ENCODE assay signal across 9 mouse cellular contexts in genomic region chr15:84223423-84223822, GRCm38 (mm10). TPM values are rescaled to one million over a fixed set of nuclear protein-coding genes. Genes with fewer than 3 reads are reported as not detected.
A peak's percentile ranks its signal among the peaks of the same experiment; 100 is the strongest.
DNase-seq lines count a peak whose midpoint lies in the region; ATAC-seq and TF ChIP-seq lines count a peak whose summit lies in the region.
"Had no signal": no experiment of that assay in that cellular context is flagged by ENCODE, and none has a peak within 500 bp of the region (broad histone marks: within the 10 kb centered on the region; RNA-seq: fewer than 3 reads in every experiment).

No protein-coding gene starts in this region.

- no peak overlapping the region for H3K27ac ChIP-seq in kidney, postnatal 0 days
- H3K27ac ChIP-seq: liver, embryonic 13.5 days had no signal

- 0 out of 2 replicates have a peak, but pooled peaks cover 10% of the 10 kb centered on the region for H3K4me1 ChIP-seq in kidney, postnatal 0 days (replicated peaks; ENCODE audit: insufficient read depth, low read length)

- H3K9me3 ChIP-seq in kidney, postnatal 0 days (replicated peaks; ENCODE audit: low read length), result no peaks in the 10 kb centered on the region
- H3K9me3 ChIP-seq: liver, embryonic 13.5 days had no signal

- H3K9ac ChIP-seq in kidney, postnatal 0 days (ENCODE audit: low read depth, low read length), result no peak overlapping the region
- H3K9ac ChIP-seq: liver, embryonic 13.5 days had no signal

- no peak for ATAC-seq in kidney, postnatal 0 days (replicated peaks; ENCODE audit: low FRiP score, low read depth)

- no peak overlapping the region for H3K4me3 ChIP-seq in kidney, postnatal 0 days (replicated peaks; ENCODE audit: low read depth, low read length)
- H3K4me3 ChIP-seq: liver, embryonic 13.5 days had no signal

- peak; percentile 46 for DNase-seq in adrenal gland, postnatal 10 days
- no peak for DNase-seq in adrenal gland, adult 8-10 months
- DNase-seq in kidney, postnatal 0 days (ENCODE audit: low spot score), result peak; percentile 40
- DNase-seq in kidney, adult 9 months, result no peak
- DNase-seq in ZHBTc4 (ENCODE audit: low read depth, low spot score), result peak; percentile 47
- DNase-seq in kidney, postnatal 4 days, result peak; percentile 43 to 60
- no peak for DNase-seq in Muller cell, postnatal 12 days (ENCODE audit: inconsistent ontology term)
- no peak for DNase-seq in T-cell, adult 2 months (ENCODE audit: low spot score)
- DNase-seq: liver, embryonic 13.5 days had no signal

- H3K27me3 ChIP-seq in kidney, postnatal 0 days (ENCODE audit: insufficient read depth, low read length), result no peaks in the 10 kb centered on the region

- WGBS in kidney, postnatal 0 days, result 37% methylated on average over 6 of the region's 6 CpGs

- TF ChIP-seq CTCF in kidney, postnatal 0 days (IDR thresholded peaks at IDR 0.05; ENCODE audit: low read depth), result peak; percentile 54

- H3K4me2 ChIP-seq in kidney, postnatal 0 days (ENCODE audit: low read length), result no peak overlapping the region
- H3K4me2 ChIP-seq: liver, embryonic 13.5 days had no signal

- no peaks in the 10 kb centered on the region for H3K36me3 ChIP-seq in kidney, postnatal 0 days (ENCODE audit: insufficient read depth, low read length)
- H3K36me3 ChIP-seq: liver, embryonic 13.5 days had no signal

RNA-seq across cellular contexts. Expression of gene Parvb, which starts 8.4 kb away (rescaled TPM):
- 10 to 100 TPM; 33.2 to 42.1 TPM for total RNA-seq in adrenal gland, postnatal 10 days (2021)
- total RNA-seq in adrenal gland, adult 8-10 months (2022), result 10 to 100 TPM; 16.3 to 21.4 (median 19.9) TPM
- polyA plus RNA-seq in kidney, postnatal 0 days (2015; fragmentation: Nextera tagmentation; extraction: Ambion mirVana), result 2.8 and 3.3 TPM in 2 replicates

RNA-seq across cellular contexts. Expression of gene Samm50, which starts 31.4 kb away (rescaled TPM):
- 100 to 1,000 TPM; 240 to 293 TPM for total RNA-seq in adrenal gland, postnatal 10 days (2021)
- 100 to 1,000 TPM; 125 to 142 (median 131) TPM for total RNA-seq in adrenal gland, adult 8-10 months (2022)
- polyA plus RNA-seq in kidney, postnatal 0 days (2015; fragmentation: Nextera tagmentation; extraction: Ambion mirVana), result 147 and 155 TPM in 2 replicates

RNA-seq across cellular contexts. Expression of gene Pnpla3, which starts 55.8 kb away (rescaled TPM):
- 10 to 100 TPM; 47.6 to 65.6 TPM for total RNA-seq in adrenal gland, postnatal 10 days (2021)
- total RNA-seq in adrenal gland, adult 8-10 months (2022), result 100 to 1,000 TPM in 1 of 4 experiments, 10 to 100 TPM in 3; 14.6 to 106 (median 31.8) TPM
- 0.57 and 0.60 TPM in 2 replicates for polyA plus RNA-seq in kidney, postnatal 0 days (2015; fragmentation: Nextera tagmentation; extraction: Ambion mirVana)

Comparison
In these comparisons a context has a peak if more than half of its experiments do, and no peak if none do; other contexts are left out.
1. DNase-seq: peak in adrenal gland, postnatal 10 days (single experiment), kidney, postnatal 0 days (single experiment), ZHBTc4 (single experiment) and kidney, postnatal 4 days (2 of 2); none in adrenal gland, adult 8-10 months (single experiment), kidney, adult 9 months (single experiment), Muller cell, postnatal 12 days (single experiment) and T-cell, adult 2 months (single experiment).